Mouse (Mus musculus) cerebellum, adult 2 months (tissue): ENCODE measurements at regions not wholly inside any gene's neighbourhood (a gene's known extent, or its start where the extent isn't known, plus 50 kb on each side); places are given as distances from the start of the nearest gene placed in this dataset.

Experiments used
- CTCF ChIP-seq: fragments of 200-500 bp; IDR thresholded peaks from 2 replicates; pipeline ENCODE4 v1.5.1; 2011; ENCODE audit warnings: low read depth, mild to moderate bottlenecking, control low read depth, low read length, moderate library complexity, borderline replicate concordance; ENCODE audit not compliant: insufficient read depth
- POLR2A ChIP-seq: fragments of 200-500 bp; IDR thresholded peaks from 2 replicates; pipeline ENCODE4 v1.6.1; 2011; ENCODE audit warnings: low read length, control low read depth, borderline replicate concordance; ENCODE audit not compliant: insufficient read depth

DNA sequence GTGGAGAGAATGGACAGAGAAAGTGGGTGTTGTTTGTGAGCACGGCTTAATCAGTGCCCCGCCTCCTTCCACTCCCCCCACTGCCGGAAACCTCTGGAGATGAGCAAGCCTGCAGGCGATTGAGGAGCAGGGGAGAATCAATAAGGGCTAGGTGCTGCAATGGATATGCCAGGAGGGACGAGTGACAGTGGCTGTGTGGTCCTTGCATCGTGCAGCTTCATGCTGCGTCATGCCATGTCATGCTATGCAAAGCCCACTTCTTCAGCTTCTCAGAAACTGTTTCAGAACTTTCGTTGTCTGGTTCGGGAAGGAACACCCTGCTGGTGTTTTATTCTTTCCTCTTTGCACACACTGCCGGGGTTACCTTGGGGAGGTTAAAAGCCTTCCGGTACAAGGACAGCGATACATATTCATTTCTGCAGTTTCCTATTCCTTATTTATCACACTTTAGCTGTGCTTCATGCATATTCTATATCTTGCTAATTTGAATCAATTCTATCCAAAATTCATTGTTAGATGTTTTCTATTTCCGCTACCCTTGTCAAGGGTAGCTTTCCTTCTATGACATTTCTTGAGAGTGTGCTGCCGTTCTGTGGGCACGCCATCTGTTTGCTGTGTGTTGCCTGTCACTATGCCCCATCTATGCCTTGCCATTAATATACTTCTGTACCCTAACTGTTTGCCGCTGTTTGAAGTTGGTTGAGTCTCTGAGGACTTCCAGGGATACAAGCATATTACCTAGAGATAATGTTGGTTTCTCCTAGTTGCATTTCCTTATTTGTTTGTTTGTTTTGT is 202.8 kb upstream of the Stt3b start:
- no peak for TF ChIP-seq POLR2A
- TF ChIP-seq CTCF: no peak
